Mouse (Mus musculus) G1E (cell line): ENCODE data around the gene Prss46.

ENCODE experiments used
- CTCF ChIP-seq: IDR thresholded peaks from 2 replicates; pipeline ENCODE4 v1.5.1; 2012; ENCODE audit warnings: low read depth, low read length, inconsistent platforms, mixed read lengths
- GATA1 ChIP-seq: IDR thresholded peaks from 2 replicates; pipeline ENCODE4 v1.6.1; 2012; ENCODE audit warnings: borderline replicate concordance, low read length, inconsistent platforms, mixed read lengths
- TAL1 ChIP-seq: conservative IDR thresholded peaks from 2 replicates; pipeline ENCODE4 v1.6.1; 2012; ENCODE audit warnings: low read depth, low read length, inconsistent platforms, mixed read lengths

DNA sequence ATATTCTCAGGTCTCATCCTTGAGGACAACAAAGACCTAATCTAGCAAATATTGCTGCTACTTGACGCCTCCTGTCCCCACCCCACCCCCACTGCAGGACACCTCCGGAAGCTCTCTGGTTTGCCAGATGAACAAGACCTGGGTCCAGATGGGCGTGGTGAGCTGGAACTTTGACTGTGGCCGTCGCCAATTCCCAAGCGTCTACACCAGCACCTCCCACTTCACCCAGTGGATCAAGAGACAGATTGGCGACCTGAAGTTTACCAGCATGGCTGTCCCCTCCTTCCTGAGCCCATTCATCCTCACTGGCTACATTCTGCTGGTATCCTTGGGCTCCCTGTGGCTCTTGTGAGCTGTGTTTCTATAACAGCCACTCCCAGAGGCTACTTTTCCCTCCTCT lies 11.6 kb downstream of the Prss46 start:
- TF ChIP-seq CTCF (no peak), TAL1 (no peak), GATA1 (no peak)
